Mouse (Mus musculus): ENCODE results near the gene Mnat1.

DNA sequence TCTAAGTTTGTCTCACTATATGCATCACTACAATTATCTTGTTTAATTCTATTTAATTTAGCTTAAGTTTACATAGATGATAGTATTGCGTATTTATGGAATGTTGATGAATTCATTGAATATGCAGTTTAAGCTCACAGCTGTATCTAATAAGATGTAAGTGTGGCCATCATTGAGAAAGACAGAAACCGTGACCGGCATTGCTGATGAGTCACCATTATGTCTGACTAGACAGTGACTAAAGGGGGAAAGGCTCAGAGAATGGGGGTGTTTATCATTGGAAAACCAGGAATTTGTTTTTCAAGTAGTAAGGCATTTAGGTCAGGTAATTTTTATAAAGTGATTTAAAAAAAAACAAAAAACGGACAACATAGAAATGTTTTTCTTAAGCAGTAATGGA lies 184.2 kb downstream of the Mnat1 start:
- TF ChIP-seq CTCF (IDR thresholded peaks at IDR 0.05; ENCODE audit: borderline replicate concordance, insufficient read depth, low read length) (no peak), POLR2A (IDR thresholded peaks at IDR 0.05; ENCODE audit: low read depth, low read length) (no peak)

Data from embryonic fibroblast, embryonic 13.5 days (primary cell).